Mouse (Mus musculus) adrenal gland, postnatal 4 days (tissue): ENCODE measurements at regions not wholly inside any gene's neighbourhood (a gene's known extent, or its start where the extent isn't known, plus 50 kb on each side); places are given as distances from the start of the nearest gene placed in this dataset.
"Not testable (repeated sequence)": the region's sequence is repeated elsewhere in the genome, so short reads cannot be mapped to it uniquely, and the experiment has no call there.

Source experiments
- DNase-seq, 2 experiments: peaks; one replicate each; pipeline ENCODE4 v3.0.0; 2021 to 2022; ENCODE audit warnings: low spot score in 2 of 2, mixed read lengths in 2 of 2

GRCm38 (mm10) chr10:37880841-37881240, 742.1 kb upstream of the Marcks start:
- DNase-seq = no peak

- DNase-seq = no peak
Observed at GRCm38 (mm10) chr10:37873925-37874324, 735.2 kb upstream of the Marcks start.

DNA sequence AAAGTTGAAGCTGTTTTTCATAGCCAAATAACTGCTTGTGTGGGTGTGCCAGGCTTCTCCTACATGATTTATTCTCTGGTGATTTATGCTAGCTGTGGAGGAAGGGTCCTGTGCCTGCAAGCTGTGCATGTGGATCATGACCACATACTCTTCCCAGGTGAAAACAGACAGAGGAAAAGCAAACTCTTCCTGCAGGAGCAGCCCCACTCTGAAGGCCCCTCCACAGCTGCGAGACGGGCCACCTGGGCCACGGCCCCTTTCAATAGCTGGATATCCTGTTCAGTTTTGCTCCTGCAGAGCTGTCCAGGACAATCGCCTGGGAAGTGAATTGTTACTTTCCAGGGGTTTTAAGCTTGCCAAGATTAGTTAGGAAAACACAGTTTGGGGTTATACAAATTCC, 722.3 kb upstream of the Marcks start:
- no peak for DNase-seq

DNA sequence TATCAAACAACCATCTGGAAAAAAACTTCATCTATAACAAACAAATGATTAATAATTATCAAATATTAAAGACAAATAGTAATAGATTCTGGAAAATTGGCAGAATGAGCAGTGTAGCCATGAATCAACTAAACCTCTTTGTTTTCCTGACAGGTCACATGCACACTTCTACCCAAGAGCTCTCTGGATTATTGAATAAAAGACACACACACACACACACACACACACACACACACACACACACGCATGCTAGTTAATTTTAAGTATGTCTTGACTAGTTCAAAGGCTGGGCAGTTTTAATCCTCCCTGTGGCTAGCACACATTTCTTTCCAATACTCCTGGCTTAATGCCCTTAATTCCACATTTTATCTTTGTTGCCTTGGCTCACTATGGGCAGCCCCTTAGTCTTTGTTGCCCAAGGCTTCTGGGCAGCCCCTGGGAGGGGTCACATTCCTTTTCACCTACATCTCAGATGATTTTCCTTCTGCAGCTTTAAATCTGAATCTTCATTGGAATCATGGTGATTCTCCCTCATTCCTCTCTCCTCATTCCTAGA, 710.6 kb upstream of the Marcks start:
- no peak for DNase-seq

DNA sequence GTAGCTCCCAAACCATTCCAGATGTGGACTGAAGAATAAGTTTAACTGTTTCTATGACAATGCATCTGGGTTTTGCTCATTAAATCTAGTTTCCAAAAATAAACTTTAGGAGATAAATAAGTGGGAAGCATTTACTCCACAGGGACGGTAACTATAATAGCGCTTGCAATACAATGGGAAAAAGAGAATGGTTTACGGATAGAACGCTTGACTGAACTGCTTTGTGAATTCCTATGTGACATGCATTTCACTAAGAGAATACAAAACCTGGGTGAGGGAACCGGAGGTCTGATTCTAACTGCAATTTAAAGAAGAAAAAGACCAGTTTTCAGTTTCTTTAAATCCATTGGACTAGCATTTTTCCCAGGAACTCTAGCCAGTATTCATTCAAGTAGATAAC, 704.1 kb upstream of the Marcks start:
- no peak for DNase-seq

- no peak for DNase-seq
Observed at GRCm38 (mm10) chr10:37841842-37842241, 703.1 kb upstream of the Marcks start.

- DNase-seq = no peak
Observed at GRCm38 (mm10) chr10:37837721-37838120, 699.0 kb upstream of the Marcks start.

DNA sequence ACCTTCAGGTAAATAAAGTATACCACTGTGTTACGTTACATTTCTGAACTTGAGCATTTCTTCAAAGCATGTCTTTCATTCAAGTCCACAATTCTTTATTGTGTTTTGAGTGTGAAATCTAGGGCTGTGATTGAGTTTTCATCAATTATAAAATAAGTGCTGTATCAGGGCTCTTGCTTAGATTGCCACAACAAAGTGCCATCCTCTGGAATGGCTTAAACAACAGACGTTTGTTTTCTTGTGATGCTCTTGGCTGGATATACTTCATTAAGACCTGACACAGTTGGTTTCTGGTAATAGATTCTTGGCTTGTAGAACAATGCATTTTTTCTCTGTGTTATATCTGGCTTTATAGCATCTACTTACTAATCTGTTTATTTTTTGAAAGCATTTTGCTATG, 674.3 kb upstream of the Marcks start:
- DNase-seq = no peak

DNA sequence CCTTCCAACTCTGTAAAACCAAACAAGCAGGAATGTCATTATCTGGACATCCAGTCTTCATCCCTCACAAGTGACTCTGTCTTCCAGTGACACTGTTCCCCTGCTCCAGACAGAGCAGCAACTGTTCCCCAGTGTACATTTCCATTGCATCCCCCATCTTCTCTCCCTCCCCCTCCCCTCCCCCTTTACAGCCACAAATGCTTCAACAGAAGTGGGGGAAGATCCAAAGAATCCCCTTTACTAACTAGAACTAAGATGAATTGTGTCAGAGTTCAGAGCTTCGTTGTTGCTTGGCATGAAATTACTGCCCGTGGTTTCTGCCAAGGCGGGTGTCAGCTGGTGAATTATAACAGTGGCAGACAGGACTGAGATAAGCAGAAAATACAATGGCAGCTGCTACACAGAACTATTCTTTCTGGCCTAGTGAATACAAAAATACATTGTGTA, 673.7 kb upstream of the Marcks start:
- no peak for DNase-seq

DNA sequence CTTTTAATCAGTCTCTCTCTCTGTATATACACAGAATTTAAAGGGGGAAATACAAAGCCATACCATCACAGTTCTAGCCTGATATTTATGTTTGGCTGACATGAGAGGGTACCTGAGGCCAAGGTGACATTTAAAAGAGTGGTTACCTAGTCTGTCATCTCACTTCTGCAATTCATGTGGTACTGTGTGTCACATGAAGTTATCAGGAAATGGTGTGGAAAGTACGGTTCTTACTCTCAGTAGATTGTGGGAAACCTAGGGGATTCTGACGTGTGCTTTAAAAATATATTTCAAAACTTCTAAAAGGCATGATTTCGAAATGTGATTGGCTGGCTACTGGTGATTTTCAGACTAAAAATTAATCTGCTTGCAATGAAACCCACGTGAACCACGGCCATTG, 673.1 kb upstream of the Marcks start:
- DNase-seq = no peak

- no peak for DNase-seq
Observed at GRCm38 (mm10) chr10:37803225-37803805, 664.6 kb upstream of the Marcks start.

- DNase-seq = no peak
Observed at GRCm38 (mm10) chr10:37799397-37799796, 660.7 kb upstream of the Marcks start.

GRCm38 (mm10) chr10:37798285-37798684, 659.6 kb upstream of the Marcks start:
- no peak for DNase-seq

DNA sequence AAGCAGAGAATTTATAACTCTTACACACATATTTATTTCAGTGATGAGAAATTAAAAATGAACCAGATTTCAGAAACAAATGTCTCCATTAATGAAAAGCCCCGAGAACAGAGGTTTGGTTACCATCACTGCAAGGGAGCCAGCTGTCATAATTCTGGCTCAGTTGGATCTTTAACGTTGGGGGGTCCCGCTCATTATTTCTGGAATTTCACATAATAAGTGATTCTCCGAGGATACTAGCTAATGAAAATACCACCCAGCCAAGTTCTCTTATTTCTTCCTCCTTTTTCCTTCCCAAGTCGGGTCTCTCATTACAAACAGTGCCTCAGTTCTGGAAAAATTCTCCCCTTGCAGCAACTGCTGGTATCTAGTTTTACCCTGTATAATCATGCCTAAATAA, 659.0 kb upstream of the Marcks start:
- no peak for DNase-seq

GRCm38 (mm10) chr10:37792878-37793277, 654.2 kb upstream of the Marcks start:
- no peak for DNase-seq

DNA sequence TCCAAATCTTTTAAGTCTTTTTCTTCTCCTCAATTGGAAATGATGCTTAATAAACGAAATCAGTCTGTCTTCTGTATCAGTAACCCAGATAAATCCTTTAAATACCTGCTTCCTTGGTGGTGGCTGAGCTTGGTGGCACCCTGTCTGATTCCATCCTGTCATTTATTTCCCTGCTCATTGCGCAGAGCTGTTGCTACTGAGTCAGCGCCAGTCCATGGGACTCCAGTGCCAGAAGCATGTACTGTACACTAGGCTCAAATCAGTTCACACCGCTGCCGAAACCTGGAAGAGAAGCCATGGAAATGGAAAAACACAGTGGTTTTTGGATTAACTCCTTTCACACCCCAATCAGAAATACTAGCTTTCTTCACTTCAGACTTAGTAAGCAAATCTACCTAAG, 649.3 kb upstream of the Marcks start:
- no peak for DNase-seq

GRCm38 (mm10) chr10:37779383-37780302, 640.9 kb upstream of the Marcks start:
- no peak for DNase-seq

GRCm38 (mm10) chr10:37760542-37761367, 622.0 kb upstream of the Marcks start:
- no peak for DNase-seq

DNA sequence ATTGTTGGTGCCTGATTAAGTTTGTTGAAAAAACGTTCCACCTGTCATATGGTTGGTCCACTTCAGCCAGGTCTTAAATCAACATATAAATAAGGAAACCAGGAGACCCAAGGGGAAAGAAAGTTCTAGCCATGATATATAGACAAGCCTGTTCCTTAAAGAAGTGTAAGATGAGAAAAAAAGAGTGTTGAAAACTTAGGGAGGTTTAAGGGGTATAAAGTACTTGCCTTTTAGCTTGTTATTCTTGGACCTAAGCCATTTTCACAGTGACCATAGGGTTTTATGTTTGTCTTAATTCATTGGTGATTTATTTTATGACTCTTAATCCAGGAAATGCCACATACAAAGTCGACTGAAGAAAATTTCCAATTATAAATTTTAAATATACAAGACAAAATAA, 602.9 kb upstream of the Marcks start:
- DNase-seq = no peak

- DNase-seq = no peak
Observed at GRCm38 (mm10) chr10:37739024-37739423, 600.3 kb upstream of the Marcks start.

DNA sequence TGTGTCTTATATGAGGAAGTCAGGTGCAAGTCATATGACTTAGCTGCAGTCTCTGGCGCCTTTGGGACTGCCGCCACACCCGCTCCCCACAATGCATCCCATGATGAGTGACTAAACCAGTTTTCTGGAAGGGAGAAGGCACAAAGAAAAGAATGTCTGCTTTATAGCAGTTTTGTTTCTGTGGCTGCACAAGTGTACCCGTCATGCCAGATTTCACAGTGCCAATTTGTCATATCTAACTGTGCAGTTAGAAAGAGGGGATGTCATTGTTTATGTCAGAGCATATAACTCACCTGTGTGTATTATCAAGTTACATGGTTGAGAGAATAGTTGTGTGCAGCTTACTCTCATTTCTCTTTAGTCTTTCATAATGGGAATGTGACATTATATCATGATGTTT, 586.9 kb upstream of the Marcks start:
- DNase-seq = no peak

DNA sequence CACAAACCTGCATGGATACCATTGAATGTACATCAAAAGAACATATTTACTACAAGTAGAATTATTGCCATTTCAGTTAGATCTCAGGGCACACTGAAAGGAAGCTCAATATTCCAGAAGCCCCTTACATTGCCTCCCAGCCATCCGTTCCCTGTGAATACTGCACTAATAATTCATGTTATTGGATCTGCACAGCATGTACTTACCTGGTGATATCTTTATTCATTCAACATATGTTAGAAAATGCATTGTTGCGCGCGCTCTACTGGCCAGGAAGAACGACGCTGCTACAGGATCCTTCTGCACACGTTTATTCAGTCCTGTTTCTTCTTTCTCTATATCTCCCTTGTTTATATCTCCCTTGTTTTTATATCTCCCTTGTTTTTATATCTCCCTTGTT, 586.3 kb upstream of the Marcks start:
- not testable (repeated sequence) for DNase-seq
